Mouse (Mus musculus) spleen, adult 2 months (tissue): ENCODE measurements at regions not wholly inside any gene's neighbourhood (a gene's known extent, or its start where the extent isn't known, plus 50 kb on each side); places are given as distances from the start of the nearest gene placed in this dataset.

Experiments
- DNase-seq, 2 experiments: peaks; one replicate each; pipeline versions ENCODE4 v3.0.0 to v3.0.0-alpha.2; 2012 to 2021; ENCODE audit warnings: low spot score in 2 of 2, low read depth in 1 of 2
- H3K27ac ChIP-seq: fragments of 200-500 bp; 2 replicates; pipeline ENCODE4 v1.5.1; 2012; ENCODE audit warnings: low read length, inconsistent platforms; ENCODE audit not compliant: insufficient read depth
- H3K27me3 ChIP-seq: fragments of 200-500 bp; 2 replicates; pipeline ENCODE4 v1.6.1; 2012; ENCODE audit warnings: mild to moderate bottlenecking, moderate library complexity, low read length, inconsistent platforms; ENCODE audit not compliant: control insufficient read depth, insufficient read depth
- H3K36me3 ChIP-seq: fragments of 200-500 bp; 2 replicates; pipeline ENCODE4 v1.6.1; 2012; ENCODE audit warnings: mild to moderate bottlenecking, low read length, inconsistent platforms; ENCODE audit not compliant: control insufficient read depth, insufficient read depth
- H3K4me1 ChIP-seq: fragments of 200-500 bp; 2 replicates; pipeline ENCODE4 v1.6.1; 2011; ENCODE audit warnings: inconsistent platforms; ENCODE audit not compliant: control insufficient read depth, insufficient read depth, insufficient read length
- H3K4me3 ChIP-seq: fragments of 200-500 bp; 2 replicates; pipeline ENCODE4 v1.5.1; 2011; ENCODE audit warnings: mild to moderate bottlenecking, inconsistent platforms; ENCODE audit not compliant: insufficient read depth, insufficient read length; ENCODE audit errors: extremely low read depth
- CTCF ChIP-seq: fragments of 200-500 bp; IDR thresholded peaks from 2 replicates; pipeline ENCODE4 v1.5.1; 2011; ENCODE audit warnings: mild to moderate bottlenecking, inconsistent platforms; ENCODE audit not compliant: insufficient read depth, insufficient read length, insufficient replicate concordance; ENCODE audit errors: extremely low read depth
- POLR2A ChIP-seq: fragments of 200-500 bp; IDR thresholded peaks from 2 replicates; pipeline ENCODE4 v1.6.1; 2011; ENCODE audit warnings: low read depth, low read length, inconsistent platforms
- WGBS: fragments of 180-500 bp; shearing (Covaris S2); methylation state at CpG from one replicate; pipeline ENCODE4 v1.1.7; 2018; 5-methylcytosine and 5-hydroxymethylcytosine counted together

DNA sequence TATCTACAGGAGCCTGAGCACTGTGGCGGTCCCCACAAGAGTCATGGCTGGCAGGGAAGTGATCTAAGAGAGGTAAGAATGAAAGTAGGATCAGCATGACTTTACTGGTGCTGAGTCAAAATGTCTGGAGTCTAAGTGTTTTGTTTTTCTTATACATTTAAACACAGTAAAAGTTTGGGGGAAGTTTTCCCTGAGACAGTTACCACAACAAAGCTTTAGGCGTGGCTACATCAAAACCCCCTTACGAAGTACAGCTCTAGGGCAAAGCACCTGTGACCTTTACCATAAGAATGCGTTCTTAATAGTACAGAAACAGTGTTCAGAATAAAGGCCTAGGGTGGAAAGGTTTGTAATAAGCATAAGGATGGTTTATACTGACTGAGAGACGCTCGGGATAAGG is 254.4 kb upstream of the Kdm8 start:
- WGBS, result 67% methylated on average over 6 of the region's 6 CpGs
- no peak for TF ChIP-seq POLR2A
- no peak for TF ChIP-seq CTCF

DNA sequence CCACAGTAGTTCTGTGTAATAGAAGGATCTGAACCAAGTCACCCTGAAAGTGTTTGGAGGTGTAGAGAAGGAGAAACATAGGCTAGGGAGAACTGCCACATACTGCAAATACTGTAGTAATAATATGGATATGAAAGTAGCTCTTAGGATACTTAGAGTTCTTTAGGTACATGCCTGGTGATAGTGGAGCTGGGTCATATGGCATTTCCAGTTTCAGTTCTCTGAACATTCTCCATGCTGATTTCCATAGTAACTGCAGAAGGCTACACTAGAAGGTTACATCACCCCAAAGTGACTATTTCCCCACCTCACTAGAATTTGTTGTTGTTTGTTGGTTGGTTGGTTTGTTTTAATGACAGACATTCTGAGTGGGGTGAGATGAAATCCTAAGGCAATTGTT is 253.2 kb upstream of the Kdm8 start:
- H3K27me3 ChIP-seq, result no peaks in the 10 kb centered on the region
- DNase-seq, result no peak
- H3K27ac ChIP-seq, result no peak overlapping the region
- no peaks in the 10 kb centered on the region for H3K36me3 ChIP-seq
- TF ChIP-seq POLR2A (no peak), CTCF (no peak)
- no peak overlapping the region for H3K4me3 ChIP-seq
- H3K4me1 ChIP-seq, result peaks cover 6% of the 10 kb centered on the region; the same call in 1 of the 2 replicates

More for the DNA sequence above, 254.4 kb upstream of the Kdm8 start:
- no peak for DNase-seq
- Histone ChIP-seq H3K27me3 (no peaks in the 10 kb centered on the region), H3K4me1 (peaks cover 6% of the 10 kb centered on the region; the same call in 1 of the 2 replicates), H3K36me3 (no peaks in the 10 kb centered on the region), H3K27ac (no peak overlapping the region), H3K4me3 (no peak overlapping the region)

DNA sequence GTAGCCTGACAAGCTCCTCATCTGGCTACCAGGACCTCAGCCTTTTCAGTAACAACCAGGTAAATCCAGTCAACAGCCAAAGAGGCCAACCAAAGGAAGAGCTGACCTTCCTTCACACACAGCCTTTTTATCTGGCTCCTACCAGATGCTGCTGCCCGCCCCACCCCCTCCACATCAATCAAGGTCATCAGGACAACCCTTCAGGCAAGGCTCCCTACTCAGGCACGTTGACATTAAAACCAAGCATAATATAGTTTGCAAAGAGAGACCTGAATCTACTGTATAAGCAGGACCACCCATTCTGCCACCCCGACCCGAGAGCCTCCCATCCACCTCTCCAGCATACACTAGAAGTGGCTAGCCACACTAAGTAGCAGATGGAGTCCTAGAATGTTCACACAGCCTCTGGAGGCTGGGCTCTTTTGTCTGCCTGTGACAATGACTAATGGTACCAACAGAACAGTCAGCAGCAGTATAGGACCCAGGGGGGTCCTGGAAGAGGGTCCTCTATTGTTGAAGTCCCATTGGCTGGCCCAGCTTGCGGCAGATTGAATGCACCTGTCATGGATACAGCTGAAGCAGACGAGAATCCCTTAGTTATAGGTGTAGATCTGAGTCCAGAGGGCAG is 233.0 kb upstream of the Kdm8 start:
- WGBS, result 78% methylated on average over 6 of the region's 6 CpGs
- no peak overlapping the region for H3K4me3 ChIP-seq
- no peaks in the 10 kb centered on the region for H3K36me3 ChIP-seq
- H3K27ac ChIP-seq, result no peak overlapping the region
- H3K4me1 ChIP-seq, result no peaks in the 10 kb centered on the region
- no peak for DNase-seq
- no peaks in the 10 kb centered on the region for H3K27me3 ChIP-seq
- no peak for TF ChIP-seq POLR2A
- TF ChIP-seq CTCF, result no peak

DNA sequence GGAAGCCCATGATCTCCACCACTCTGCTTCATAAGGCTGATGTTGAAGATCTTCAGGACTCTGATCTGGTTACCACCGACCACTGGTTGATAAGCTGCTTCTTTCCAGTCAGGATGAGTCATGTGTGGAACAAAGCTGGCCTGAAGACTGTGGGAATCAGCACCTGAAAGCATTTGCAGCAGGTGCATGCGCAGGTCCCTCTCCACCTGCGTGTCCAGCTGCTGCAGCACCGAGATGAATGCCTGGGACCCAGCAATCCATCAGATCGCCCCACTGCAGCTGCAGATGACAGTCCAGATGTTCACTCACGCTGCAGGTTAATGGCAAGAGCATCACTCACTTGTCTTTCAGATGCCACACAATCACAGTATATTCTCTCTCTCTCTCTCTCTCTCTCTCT is 230.4 kb upstream of the Kdm8 start:
- no peak overlapping the region for H3K4me3 ChIP-seq
- no peaks in the 10 kb centered on the region for H3K27me3 ChIP-seq
- H3K4me1 ChIP-seq, result no peaks in the 10 kb centered on the region
- H3K27ac ChIP-seq, result no peak overlapping the region
- TF ChIP-seq CTCF (no peak), POLR2A (no peak)
- H3K36me3 ChIP-seq, result no peaks in the 10 kb centered on the region
- no peak for DNase-seq
- WGBS, result 74% methylated on average over 6 of the region's 6 CpGs

DNA sequence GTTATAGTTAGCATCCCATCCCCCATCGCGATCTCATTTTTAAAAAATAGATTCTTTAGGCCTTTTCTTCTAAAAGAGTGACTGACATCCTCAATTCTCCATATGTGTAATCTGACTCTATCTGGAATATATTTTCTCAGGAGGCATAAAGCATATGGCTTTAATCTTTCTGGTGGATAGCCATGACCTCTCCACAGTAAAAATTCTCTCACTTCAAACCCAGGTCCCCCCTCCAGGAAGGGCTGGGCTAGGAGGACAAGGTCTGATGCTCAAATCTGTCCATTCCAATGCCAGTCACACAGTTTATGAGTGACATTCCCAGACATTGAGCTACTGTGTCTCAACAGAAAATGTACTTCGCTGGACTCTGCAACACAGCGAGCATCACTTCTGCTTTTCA is 226.8 kb upstream of the Kdm8 start:
- H3K4me1 ChIP-seq, result no peaks in the 10 kb centered on the region
- no peak for DNase-seq
- TF ChIP-seq POLR2A (no peak), CTCF (no peak)
- no peak overlapping the region for H3K4me3 ChIP-seq
- 81% methylated on average over 4 of the region's 4 CpGs for WGBS
- H3K36me3 ChIP-seq, result no peaks in the 10 kb centered on the region
- H3K27me3 ChIP-seq, result no peaks in the 10 kb centered on the region
- H3K27ac ChIP-seq, result no peak overlapping the region

DNA sequence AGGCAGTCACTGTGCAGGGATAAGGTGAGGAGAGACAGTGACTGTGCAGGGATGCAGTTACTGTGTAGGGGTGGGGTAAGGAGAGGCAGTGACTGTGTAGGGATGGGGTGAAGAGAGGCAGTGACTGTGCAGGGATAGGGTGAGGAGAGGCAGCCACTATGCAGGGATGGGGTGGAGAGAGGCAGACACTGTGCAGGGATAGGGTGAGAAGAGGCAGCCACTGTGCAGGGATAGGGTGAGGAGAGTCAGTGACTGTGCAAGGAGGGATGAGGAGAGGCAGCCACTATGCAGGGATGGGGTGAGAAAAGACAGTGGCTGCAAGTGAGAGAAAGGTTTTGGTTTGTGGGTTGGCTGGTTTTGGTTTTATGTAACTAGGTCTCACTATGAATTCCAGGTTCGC is 221.8 kb upstream of the Kdm8 start:
- 83% methylated on average over 1 of the region's 1 CpGs for WGBS
- no peaks in the 10 kb centered on the region for H3K4me1 ChIP-seq
- no peak for DNase-seq
- H3K36me3 ChIP-seq, result no peaks in the 10 kb centered on the region
- H3K27me3 ChIP-seq, result no peaks in the 10 kb centered on the region
- TF ChIP-seq CTCF (no peak), POLR2A (no peak)
- H3K27ac ChIP-seq, result no peak overlapping the region
- no peak overlapping the region for H3K4me3 ChIP-seq

DNA sequence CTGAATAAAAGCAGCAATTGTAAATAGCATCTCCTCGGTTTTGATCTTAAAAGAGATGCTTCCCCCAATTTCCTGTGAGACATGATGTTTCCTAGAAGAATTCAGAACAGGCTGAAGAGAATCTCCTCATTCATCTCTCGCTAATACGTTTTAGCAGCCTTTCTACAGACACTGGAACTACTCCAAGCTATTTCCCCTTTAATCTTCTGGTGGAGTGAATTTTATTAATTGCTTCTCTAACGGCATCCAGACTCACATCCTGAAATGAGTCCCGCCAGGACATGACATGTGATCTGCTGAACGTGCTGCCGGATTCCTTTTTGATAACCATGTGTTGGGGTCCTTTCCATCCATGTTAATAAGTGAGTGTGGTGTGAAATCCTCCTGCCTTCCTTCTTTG is 209.6 kb upstream of the Kdm8 start:
- H3K27me3 ChIP-seq, result no peaks in the 10 kb centered on the region
- H3K4me3 ChIP-seq, result no peak overlapping the region
- H3K4me1 ChIP-seq, result no peaks in the 10 kb centered on the region
- H3K27ac ChIP-seq, result no peak overlapping the region
- no peaks in the 10 kb centered on the region for H3K36me3 ChIP-seq
- no peak for DNase-seq
- TF ChIP-seq POLR2A (no peak), CTCF (no peak)
- 71% methylated on average over 7 of the region's 7 CpGs for WGBS
